Mouse (Mus musculus) urinary bladder, postnatal 25 days (tissue): Measurements from ENCODE around the gene Eftud2.
A peak's percentile ranks its signal among the peaks of the same experiment; 100 is the strongest.

Experiments used
- DNase-seq: peaks from one replicate; pipeline ENCODE4 v3.0.0; 2022; ENCODE audit warnings: low spot score

The Eftud2 gene

DNA sequence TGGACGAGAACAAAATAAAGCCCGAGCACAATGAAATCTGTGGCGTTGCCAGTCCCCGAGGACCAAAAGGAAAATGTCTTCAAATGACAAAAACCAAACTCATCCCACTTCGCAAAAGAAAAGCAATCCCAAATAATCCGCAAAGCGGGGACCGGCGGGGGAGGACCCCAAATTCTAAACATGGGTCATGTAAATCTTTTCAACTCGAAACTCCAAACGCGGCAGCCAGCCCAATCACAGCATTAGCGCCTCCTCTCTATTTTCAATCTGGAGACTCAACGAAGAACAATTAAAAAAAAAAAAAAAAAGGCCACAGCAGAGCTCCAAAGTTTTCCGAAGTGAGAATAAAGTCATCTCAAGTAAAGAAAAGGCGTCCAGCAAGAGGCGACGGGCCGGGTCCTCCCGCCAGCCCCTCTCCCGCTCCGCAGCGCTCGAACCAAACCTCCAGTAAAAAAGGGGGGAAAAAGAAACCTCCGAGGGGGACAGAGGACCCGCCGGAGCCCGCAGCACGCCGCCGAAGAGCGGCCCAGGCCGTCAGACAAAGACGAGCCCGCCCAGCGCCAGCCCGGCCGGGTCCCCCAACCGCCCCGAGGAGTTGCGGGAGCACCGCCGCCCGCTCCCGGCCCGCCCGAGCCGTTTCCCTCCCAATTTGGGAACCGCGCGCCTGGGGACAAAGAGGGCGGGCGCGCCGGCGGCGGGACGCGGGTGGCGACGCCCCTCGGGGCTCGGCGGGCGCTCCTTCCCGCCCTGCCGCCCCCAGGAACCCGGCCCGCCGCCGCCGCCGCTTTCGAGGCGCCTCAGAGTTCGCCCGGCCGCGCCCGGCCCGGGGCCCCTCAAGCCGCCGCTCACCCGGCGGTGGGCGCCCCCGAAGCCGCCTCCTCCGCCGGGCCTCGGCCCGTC, 62.4 kb downstream of the Eftud2 start:
- peak; percentile 19 for DNase-seq

DNA sequence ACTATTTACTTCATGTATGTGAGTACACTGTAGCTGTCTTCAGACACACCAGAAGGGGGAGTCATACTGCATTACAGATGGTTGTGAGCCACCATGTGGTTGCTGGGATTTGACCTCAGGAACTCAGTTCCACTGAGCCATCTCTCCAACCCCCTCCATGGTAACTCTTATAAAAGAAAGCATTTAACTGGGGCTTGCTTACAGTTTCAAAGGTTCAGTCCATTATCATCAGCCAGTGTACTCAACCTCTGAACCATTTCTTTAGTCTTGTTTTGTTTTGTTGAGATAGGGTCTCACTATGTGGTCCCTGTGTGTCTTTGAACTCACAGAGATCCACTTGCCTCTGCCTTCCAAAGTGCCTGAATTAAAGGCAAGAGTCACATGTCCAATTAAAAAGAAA, 65.9 kb downstream of the Eftud2 start:
- no peak for DNase-seq

DNA sequence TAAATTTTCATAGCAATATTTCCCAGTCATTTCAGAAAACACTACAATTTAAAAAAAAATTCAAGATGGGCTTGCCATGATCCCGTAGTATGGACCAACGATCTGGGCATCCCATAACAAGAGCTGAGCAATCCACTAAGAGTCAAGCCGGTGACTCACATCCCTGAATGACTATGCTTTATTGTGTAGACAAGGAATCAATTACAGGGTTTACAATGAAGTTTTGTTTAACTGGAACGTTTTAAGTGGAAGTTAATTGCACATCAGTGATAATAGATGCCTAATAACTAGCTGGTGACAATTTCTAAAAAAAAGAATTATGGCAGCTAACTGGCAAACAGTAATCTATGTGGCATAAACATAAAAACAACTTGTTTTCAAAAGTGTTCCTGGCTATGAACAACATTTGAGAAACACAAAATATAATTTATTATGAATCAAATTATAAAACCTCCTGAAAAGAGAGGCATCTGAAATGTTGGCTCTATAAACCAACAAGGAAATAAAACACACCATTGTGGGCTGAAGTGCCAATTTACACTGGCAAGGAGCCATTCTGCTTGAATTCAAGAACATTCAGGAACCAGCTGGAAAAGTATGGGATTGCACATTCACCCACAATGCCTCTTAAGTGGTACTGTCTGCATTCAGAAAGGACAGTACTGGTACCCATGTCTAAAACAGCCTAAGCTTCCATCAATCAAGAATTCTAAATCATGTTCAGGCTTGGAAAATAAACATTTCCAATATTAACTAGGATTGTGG, 69.9 kb downstream of the Eftud2 start:
- no peak for DNase-seq

DNA sequence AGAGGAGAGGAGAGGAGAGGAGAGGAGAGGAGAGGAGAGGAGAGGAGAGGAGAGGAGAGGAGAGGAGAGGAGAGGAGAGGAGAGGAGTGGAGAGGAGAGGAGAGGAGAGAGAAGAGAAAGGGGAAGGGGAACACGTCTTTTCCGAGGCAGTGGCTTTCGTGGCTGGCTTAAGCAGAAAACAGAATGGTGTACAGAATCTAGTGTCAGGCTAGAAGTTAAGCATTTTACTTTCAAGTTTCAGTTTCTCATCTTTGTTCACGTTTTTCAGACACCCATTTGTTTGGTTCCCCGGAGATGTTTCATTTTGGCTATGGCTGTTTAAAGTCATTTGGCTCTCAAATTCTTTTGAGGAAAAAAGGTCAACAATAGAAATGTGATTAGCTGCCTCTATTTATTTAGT, 72.5 kb downstream of the Eftud2 start:
- DNase-seq, result no peak

DNA sequence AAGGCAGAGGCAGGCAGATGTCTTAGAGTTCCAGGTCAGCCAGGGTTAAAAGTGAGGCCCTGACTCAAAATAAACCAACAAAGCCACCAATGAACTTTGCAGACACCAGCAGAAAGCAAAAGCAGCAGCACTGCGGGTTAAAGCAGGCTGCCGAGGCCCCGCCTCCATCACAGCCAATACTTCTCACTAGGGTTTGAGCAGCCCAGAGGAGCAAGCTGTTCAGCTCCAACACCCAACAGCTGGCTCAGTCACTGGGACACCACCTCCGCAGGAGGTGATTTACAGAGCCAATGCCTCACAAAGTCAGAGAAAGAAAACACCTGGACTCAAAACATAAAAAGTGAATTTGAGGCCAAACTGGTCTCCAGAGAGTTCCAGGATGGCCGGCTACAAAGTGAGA, 77.3 kb downstream of the Eftud2 start:
- no peak for DNase-seq

DNA sequence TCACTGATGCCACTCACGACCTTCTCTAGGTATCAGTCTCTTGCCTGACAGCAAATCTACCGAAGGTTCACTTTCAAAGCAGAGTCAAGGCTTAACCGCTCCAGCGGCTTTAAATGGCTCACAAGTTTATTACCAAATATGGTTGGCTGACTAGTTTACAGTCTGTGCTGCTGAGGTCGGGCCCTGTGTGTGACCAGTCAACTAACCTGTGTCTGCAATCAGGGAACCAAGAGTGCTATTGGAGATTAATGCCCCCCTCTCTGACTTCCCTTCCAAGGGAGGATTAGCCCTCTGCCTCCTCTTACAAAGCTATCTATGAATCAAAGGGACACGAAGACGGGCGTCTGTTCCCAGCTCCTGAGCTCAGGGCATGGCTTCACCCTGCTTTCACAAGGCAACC, 86.6 kb downstream of the Eftud2 start:
- DNase-seq, result no peak

DNA sequence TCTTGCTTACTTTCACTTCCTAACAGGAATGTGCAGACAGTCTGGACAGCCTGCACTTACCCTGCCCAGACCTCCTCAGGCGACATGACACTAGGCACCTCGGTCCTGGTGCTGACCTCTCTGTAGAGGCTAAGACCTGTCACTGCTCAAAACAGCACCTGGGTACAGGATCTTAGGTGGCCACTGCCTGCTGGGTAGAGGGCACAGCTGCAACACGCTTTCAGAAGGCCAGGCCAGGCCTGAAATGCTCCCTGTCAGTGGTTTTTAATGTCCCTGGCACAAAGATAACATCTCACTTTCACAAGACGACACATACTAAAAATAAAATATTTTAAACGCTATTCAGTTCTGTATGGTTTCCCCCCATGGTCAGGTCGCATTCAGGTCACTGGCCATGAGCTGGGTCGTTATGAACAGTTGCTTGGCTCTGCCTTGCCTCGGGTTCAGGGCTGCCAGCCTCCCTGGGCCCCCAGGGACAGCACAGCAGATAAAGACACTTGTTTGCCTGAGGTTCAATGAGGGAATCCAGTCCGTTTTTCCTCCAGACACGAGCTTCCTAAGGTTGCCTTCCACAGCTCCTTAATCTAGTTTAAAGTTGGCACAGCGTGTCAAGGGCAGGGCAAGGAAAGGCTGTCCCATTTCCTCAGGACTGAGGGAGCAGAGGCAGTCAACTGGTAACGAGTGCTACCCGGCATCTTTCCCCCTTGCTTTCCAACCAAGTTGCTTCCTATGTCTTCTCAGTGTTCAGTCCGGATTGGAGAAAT, 88.9 kb downstream of the Eftud2 start:
- DNase-seq, result no peak
